Mouse (Mus musculus) limb, embryonic 14.5 days (tissue): ENCODE results near the gene Sf3a1. TPM values are rescaled to one million over a fixed set of nuclear protein-coding genes. Genes with fewer than 3 reads are reported as not detected.
"Not testable (repeated sequence)": the region's sequence is repeated elsewhere in the genome, so short reads cannot be mapped to it uniquely, and the experiment has no call there.

Experiments
- ATAC-seq: fragments of 200-750 bp; cut with Nextera tagmentation; 2 replicates; pipeline ENCODE4 v1.8.0; 2017; ENCODE audit warnings: low read depth, moderate number of reproducible peaks, moderate TSS enrichment; ENCODE audit not compliant: low FRiP score
- DNase-seq: peaks from one replicate; pipeline ENCODE4 v3.0.0-alpha.2; 2015; ENCODE audit warnings: low spot score
- H3K27ac ChIP-seq: fragments of 300-500 bp; sonication (generic); replicated peaks from 2 replicates; pipeline ENCODE4 v1.5.1; 2014; ENCODE audit warnings: low read depth, mild to moderate bottlenecking, low read length, moderate library complexity, mixed read lengths
- H3K27me3 ChIP-seq: fragments of 300-500 bp; sonication (generic); 2 replicates; pipeline ENCODE4 v1.6.1; 2014; ENCODE audit warnings: low read length, mixed read lengths; ENCODE audit not compliant: control insufficient read depth, insufficient read depth
- H3K36me3 ChIP-seq: fragments of 300-500 bp; sonication (generic); 2 replicates; pipeline ENCODE4 v1.6.1; 2014; ENCODE audit warnings: mild to moderate bottlenecking, low read length, moderate library complexity, mixed read lengths; ENCODE audit not compliant: control insufficient read depth, insufficient read depth
- H3K4me1 ChIP-seq: fragments of 300-500 bp; sonication (generic); 2 replicates; pipeline ENCODE4 v1.6.1; 2014; ENCODE audit warnings: antibody characterized with exemption, low read length, mixed read lengths; ENCODE audit not compliant: control insufficient read depth, insufficient read depth
- H3K4me2 ChIP-seq: fragments of 300-500 bp; sonication (generic); replicated peaks from 2 replicates; pipeline ENCODE4 v1.6.1; 2014; ENCODE audit warnings: low read depth, mild to moderate bottlenecking, low read length, moderate library complexity; ENCODE audit not compliant: severe bottlenecking
- H3K4me3 ChIP-seq: fragments of 300-500 bp; sonication (generic); replicated peaks from 2 replicates; pipeline ENCODE4 v1.5.1; 2014; ENCODE audit warnings: low read length
- H3K9ac ChIP-seq: fragments of 300-500 bp; sonication (generic); 2 replicates; pipeline ENCODE4 v1.6.1; 2014; ENCODE audit warnings: mild to moderate bottlenecking, low read depth, low read length, moderate library complexity; ENCODE audit not compliant: severe bottlenecking
- H3K9me3 ChIP-seq: fragments of 300-500 bp; sonication (generic); 2 replicates; pipeline ENCODE4 v1.6.1; 2016; ENCODE audit warnings: low read length; ENCODE audit not compliant: control insufficient read depth
- POLR2A ChIP-seq: fragments of 200-500 bp; IDR thresholded peaks from 2 replicates; pipeline ENCODE4 v1.8.0; 2012; ENCODE audit warnings: inconsistent platforms, mild to moderate bottlenecking, moderate library complexity, borderline replicate concordance; ENCODE audit not compliant: insufficient read depth, insufficient read length; ENCODE audit errors: extremely low read depth
- WGBS: fragments of 180-500 bp; shearing (Covaris S2); extraction: QIAGEN DNeasy Blood & Tissue Kit; methylation state at CpG from one replicate; pipeline ENCODE4 v1.1.7; 2014; 5-methylcytosine and 5-hydroxymethylcytosine counted together
- polyA plus RNA-seq, 2 experiments: library from polyadenylated mRNA; depleted of rRNA in 1 of 2; stranded (reverse) in 1 of 2; unstranded in 1 of 2; fragments of >200 nt; fragmentation: Nextera tagmentation in 1 of 2; extraction: Ambion mirVana in 1 of 2; gene quantifications; 2 replicates each; pipeline versions ENCODE4 v1.2.1 to v1.2.3; 2012 to 2014

The Sf3a1 gene
- polyA plus RNA-seq, 2 experiments = 54.7 to 67.5 TPM

DNA sequence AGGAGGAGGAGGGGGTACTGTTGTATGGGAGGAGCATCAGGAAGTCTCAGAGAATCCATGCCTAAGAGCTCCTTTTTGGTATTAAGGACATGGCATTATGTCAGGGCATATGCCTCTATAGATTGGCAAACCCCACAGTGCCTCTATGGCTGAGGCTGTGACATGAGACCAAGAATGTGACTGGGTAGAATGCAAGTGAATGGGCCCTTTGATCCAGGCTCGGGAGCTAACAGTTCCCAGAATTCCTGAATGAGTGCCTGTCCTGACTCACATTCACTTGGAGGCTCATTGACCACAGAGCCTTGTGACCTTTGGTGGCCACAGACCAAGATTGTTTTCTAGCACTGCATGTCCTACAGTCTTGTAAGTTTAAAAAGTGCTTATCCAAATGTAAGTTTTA is 21.9 kb downstream of the Sf3a1 start:
- no peak overlapping the region for H3K4me2 ChIP-seq
- 25% methylated on average over 1 of the region's 1 CpGs for WGBS
- H3K4me3 ChIP-seq = no peak overlapping the region
- no peak for TF ChIP-seq POLR2A
- H3K27me3 ChIP-seq = no peaks in the 10 kb centered on the region
- H3K36me3 ChIP-seq = peaks cover 61% of the 10 kb centered on the region
- ATAC-seq (no peak), DNase-seq (no peak)
- H3K4me1 ChIP-seq = no peaks in the 10 kb centered on the region
- no peak overlapping the region for H3K9ac ChIP-seq
- H3K9me3 ChIP-seq = no peaks in the 10 kb centered on the region
- H3K27ac ChIP-seq = no peak overlapping the region

DNA sequence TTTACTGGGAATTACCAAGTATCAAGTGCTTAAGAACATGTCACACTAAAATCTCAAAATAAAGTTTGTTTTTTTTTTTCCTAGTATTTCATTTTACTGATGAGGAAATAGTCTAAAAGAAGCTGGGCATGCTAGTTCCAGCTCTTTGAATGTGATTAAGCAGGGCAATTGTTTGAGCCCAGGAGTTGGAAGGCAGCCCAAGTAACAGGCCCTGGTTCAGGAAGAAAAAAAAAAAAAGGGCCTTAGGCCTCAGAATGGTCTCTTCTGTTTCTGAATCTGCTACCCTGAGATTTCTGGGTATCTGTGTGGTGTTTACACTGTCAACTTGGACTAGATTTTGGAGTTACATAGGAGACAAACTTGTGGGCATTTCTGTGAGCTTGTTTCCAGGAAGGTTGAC is 23.4 kb downstream of the Sf3a1 start:
- H3K9ac ChIP-seq = no peak overlapping the region
- H3K36me3 ChIP-seq = peaks cover 46% of the 10 kb centered on the region
- H3K9me3 ChIP-seq = no peaks in the 10 kb centered on the region
- H3K4me2 ChIP-seq = no peak overlapping the region
- H3K4me1 ChIP-seq = peaks cover 12% of the 10 kb centered on the region
- no peak for TF ChIP-seq POLR2A
- no peak overlapping the region for H3K4me3 ChIP-seq
- H3K27me3 ChIP-seq = no peaks in the 10 kb centered on the region
- ATAC-seq = no peak
- DNase-seq = no peak
- no peak overlapping the region for H3K27ac ChIP-seq

DNA sequence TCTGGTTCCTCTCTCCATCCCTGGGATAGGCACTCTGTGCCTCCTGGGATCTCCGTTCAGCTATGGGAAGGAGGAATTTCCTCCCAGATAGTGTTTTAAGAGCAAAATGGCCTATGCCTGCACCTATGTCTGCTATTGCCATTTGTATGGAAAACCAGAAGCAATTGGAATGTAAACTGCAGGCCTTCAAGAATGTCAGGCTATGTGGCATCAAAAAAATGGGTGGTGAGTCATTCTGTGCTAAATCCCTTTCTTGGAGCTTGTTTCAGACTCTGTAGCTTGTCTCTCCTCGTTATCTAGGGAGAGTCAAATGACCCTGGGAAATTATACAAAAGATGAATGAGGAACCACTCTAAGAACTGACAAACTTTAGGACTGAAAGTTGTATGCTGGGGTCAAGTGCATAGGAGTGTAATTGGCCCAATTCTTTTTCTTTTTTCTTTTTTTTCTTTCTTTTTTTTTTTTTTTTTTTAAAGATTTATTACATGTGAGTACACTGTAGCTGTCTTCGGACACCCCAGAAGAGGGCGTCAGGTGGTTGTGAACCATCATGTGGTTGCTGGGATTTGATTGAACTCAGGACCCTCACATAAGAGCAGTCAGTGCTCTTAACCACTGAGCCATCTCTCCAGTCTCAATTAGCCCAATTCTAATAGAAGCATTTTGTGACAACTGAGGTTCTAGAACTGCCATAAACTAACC is 24.3 kb downstream of the Sf3a1 start:
- no peak overlapping the region for H3K4me2 ChIP-seq
- no peak overlapping the region for H3K9ac ChIP-seq
- peaks cover 37% of the 10 kb centered on the region for H3K36me3 ChIP-seq
- ATAC-seq = no peak
- H3K27ac ChIP-seq = no peak overlapping the region
- WGBS = 63% methylated on average over 4 of the region's 4 CpGs
- DNase-seq = no peak
- peaks cover 13% of the 10 kb centered on the region for H3K4me1 ChIP-seq
- no peak overlapping the region for H3K4me3 ChIP-seq
- no peaks in the 10 kb centered on the region for H3K9me3 ChIP-seq
- H3K27me3 ChIP-seq = no peaks in the 10 kb centered on the region
- TF ChIP-seq POLR2A = no peak

DNA sequence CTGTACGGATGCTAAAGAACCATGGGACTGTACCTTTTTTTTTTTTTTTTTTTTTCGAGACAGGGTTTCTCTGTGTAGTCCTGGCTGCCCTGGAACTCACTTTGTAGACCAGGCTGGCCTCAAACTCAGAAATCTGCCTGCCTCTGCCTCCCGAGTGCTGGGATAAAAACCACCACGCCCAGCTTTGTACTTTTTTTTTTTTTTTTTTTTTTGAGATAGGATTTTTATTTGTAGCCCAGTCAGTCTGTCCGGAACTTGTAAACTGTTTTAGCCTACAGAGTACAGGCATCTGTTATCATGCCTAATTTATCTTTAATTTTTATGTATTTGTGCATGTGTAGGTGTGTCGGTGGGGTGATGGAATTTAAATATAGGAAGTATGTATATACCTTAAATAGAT is 25.3 kb downstream of the Sf3a1 start:
- DNase-seq, H3K4me3 ChIP-seq, ATAC-seq, H3K4me2 ChIP-seq, H3K9me3 ChIP-seq, H3K27me3 ChIP-seq, H3K27ac ChIP-seq, H3K9ac ChIP-seq: not testable (repeated sequence)
- Histone ChIP-seq H3K36me3 (peaks cover 27% of the 10 kb centered on the region), H3K4me1 (peaks cover 19% of the 10 kb centered on the region)
- 92% methylated on average over 6 of the region's 6 CpGs for WGBS

DNA sequence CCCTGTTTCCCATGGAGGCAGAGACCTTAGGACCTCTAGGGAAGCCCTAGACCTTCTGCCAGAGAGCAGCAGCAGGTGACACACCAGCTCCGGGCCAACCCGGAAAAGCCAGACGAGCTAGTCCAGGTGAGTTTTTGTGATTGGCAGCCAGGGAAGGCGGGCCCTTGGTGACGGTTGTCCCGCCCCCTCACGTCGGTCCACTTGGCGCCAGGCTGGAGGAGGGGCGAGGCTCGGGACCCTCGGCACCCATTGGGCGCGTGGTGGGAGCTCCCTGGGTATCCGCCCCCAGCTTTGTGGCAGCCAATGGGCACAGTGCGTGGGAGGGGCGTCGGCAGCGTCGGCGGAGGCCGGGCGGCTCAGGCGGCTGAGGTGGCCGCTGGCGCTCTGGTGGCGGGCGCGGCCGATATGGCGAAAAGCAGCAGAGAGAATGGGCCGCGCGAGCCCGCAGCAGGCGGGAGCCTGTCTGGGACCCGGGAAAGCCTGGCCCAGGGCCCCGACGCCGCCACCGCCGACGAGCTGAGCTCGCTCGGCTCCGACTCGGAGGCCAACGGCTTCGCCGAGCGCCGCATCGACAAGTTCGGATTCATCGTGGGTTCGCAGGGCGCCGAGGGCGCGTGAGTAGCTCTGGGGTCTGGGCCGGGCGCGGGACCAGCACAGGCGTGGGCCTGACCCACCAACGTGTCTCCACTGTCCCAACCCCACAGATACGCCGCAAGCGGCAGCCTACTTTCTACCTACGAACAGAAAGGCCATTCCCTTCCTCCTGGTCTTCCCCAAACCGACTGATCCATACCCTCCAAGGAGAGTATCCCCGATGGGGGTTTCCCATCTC is 26.6 kb downstream of the Sf3a1 start, which contains the start of gene Tbc1d10a:
Gene Tbc1d10a, plus strand, starts transcription at position 304 of the 832 bp plus-strand sequence.
- ATAC-seq = peak; percentile 99
- Histone ChIP-seq H3K27me3 (no peaks in the 10 kb centered on the region), H3K4me2 (peak within 1 kb of the TSS; percentile 96), H3K36me3 (peaks cover 14% of the 10 kb centered on the region), H3K27ac (peak within 1 kb of the TSS; percentile 63), H3K9me3 (no peaks in the 10 kb centered on the region), H3K4me1 (peaks cover 30% of the 10 kb centered on the region), H3K9ac (peak within 1 kb of the TSS; percentile 88), H3K4me3 (peak within 1 kb of the TSS; percentile 84)
- TF ChIP-seq POLR2A = peak; percentile 91; the same call in 1 of the 2 replicates
- DNase-seq = peak; percentile 98
- under 1% methylated on average over 65 of the region's 71 CpGs for WGBS
